Mouse (Mus musculus): ENCODE data around the gene Frmd6.

- TF ChIP-seq POLR2A (IDR thresholded peaks at IDR 0.05; ENCODE audit: low read depth, low read length) = no peak
- TF ChIP-seq CTCF (IDR thresholded peaks at IDR 0.05; ENCODE audit: extremely low read depth, insufficient read length, insufficient replicate concordance, low read depth, low read length) = no peak
Observed at GRCm38 (mm10) chr12:70881340-70881739, 56.0 kb downstream of the Frmd6 start.
